Mouse (Mus musculus) megakaryocyte, embryonic 14.5 days (primary cell): ENCODE measurements at regions not wholly inside any gene's neighbourhood (a gene's known extent, or its start where the extent isn't known, plus 50 kb on each side); places are given as distances from the start of the nearest gene placed in this dataset.

Source experiments
- FLI1 ChIP-seq: IDR thresholded peaks from 2 replicates; pipeline ENCODE4 v1.6.1; 2012; ENCODE audit warnings: low read length, inconsistent platforms, mixed read lengths
- GATA1 ChIP-seq: IDR thresholded peaks from 3 replicates; pipeline ENCODE4 v1.6.1; 2012; ENCODE audit warnings: mixed read lengths, low read length, inconsistent platforms, borderline replicate concordance

- TF ChIP-seq GATA1 (no peak), FLI1 (no peak)
Observed at GRCm38 (mm10) chr3:21983993-21984725, 92.3 kb upstream of the Tbl1xr1 start.
